Mouse (Mus musculus) midbrain, embryonic 13.5 days (tissue): ENCODE data around the gene Ksr2. TPM values are rescaled to one million over a fixed set of nuclear protein-coding genes. Genes with fewer than 3 reads are reported as not detected.

Source experiments
- ATAC-seq: fragments of 200-750 bp; cut with Nextera tagmentation; 2 replicates; pipeline ENCODE4 v1.8.0; 2017; ENCODE audit warnings: mild to moderate bottlenecking, moderate TSS enrichment, moderate library complexity
- H3K27ac ChIP-seq: fragments of 300-500 bp; sonication (generic); 2 replicates; pipeline ENCODE4 v1.5.1; 2015; ENCODE audit warnings: inconsistent platforms, mild to moderate bottlenecking, moderate library complexity
- H3K27me3 ChIP-seq: fragments of 300-500 bp; sonication (generic); 2 replicates; pipeline ENCODE4 v1.6.1; 2015; ENCODE audit warnings: mild to moderate bottlenecking, inconsistent platforms
- H3K36me3 ChIP-seq: fragments of 300-500 bp; sonication (generic); 2 replicates; pipeline ENCODE4 v1.6.1; 2015; ENCODE audit warnings: mild to moderate bottlenecking, inconsistent platforms
- H3K4me1 ChIP-seq: fragments of 300-500 bp; sonication (generic); replicated peaks from 2 replicates; pipeline ENCODE4 v1.6.1; 2015; ENCODE audit warnings: inconsistent platforms
- H3K4me2 ChIP-seq: fragments of 300-500 bp; sonication (generic); replicated peaks from 2 replicates; pipeline ENCODE4 v1.6.1; 2015; ENCODE audit warnings: moderate library complexity, mild to moderate bottlenecking, inconsistent platforms
- H3K4me3 ChIP-seq: fragments of 300-500 bp; sonication (generic); replicated peaks from 2 replicates; pipeline ENCODE4 v1.5.1; 2015; ENCODE audit warnings: mild to moderate bottlenecking, inconsistent platforms
- H3K9ac ChIP-seq: fragments of 300-500 bp; sonication (generic); replicated peaks from 2 replicates; pipeline ENCODE4 v1.6.1; 2015; ENCODE audit warnings: mild to moderate bottlenecking, inconsistent platforms
- H3K9me3 ChIP-seq: fragments of 300-500 bp; sonication (generic); 2 replicates; pipeline ENCODE4 v1.6.1; 2016; ENCODE audit warnings: mild to moderate bottlenecking, inconsistent platforms
- whole genome bisulfite sequencing: fragments of 180-500 bp; shearing (Covaris S2); methylation state at CpG from one replicate; pipeline ENCODE4 v1.1.7; 2015; 5-methylcytosine and 5-hydroxymethylcytosine counted together
- polyA plus RNA-seq: library from polyadenylated mRNA; unstranded; fragments of >200 nt; fragmentation: Nextera tagmentation; extraction: Ambion mirVana; gene quantifications from 2 replicates; pipeline ENCODE4 v1.2.1, GENCODE M21; 2015

The Ksr2 gene
- polyA plus RNA-seq, 1 experiment from 2014 or later = 6.9 TPM

GRCm38 (mm10) chr5:117818800-117819199 lies 405.0 kb downstream of the Ksr2 start:
- Histone ChIP-seq H3K9ac (no peak overlapping the region), H3K4me2 (no peak overlapping the region), H3K27me3 (no peaks in the 10 kb centered on the region), H3K9me3 (no peaks in the 10 kb centered on the region), H3K4me3 (no peak overlapping the region), H3K4me1 (peaks cover 3% of the 10 kb centered on the region; the same call in 1 of the 2 replicates), H3K36me3 (no peaks in the 10 kb centered on the region), H3K27ac (no peak overlapping the region)
- 0 out of 2 replicates have a peak, but pooled peaks have one; percentile 4 for ATAC-seq
- 74% methylated on average over 6 of the region's 6 CpGs for WGBS

- peaks cover 3% of the 10 kb centered on the region; the same call in 1 of the 2 replicates for H3K4me1 ChIP-seq
- H3K27me3 ChIP-seq = no peaks in the 10 kb centered on the region
- no peak for ATAC-seq
- no peaks in the 10 kb centered on the region; the same call in 1 of the 2 replicates for H3K9me3 ChIP-seq
- WGBS = 70% methylated on average over 7 of the region's 7 CpGs
- no peak overlapping the region for H3K4me2 ChIP-seq
- no peak overlapping the region for H3K4me3 ChIP-seq
- H3K27ac ChIP-seq = no peak overlapping the region
- no peak overlapping the region for H3K9ac ChIP-seq
- H3K36me3 ChIP-seq = no peaks in the 10 kb centered on the region
These were observed 406.6 kb downstream of the Ksr2 start for GRCm38 (mm10) chr5:117820445-117820844.

- Histone ChIP-seq H3K27ac (no peak overlapping the region), H3K4me3 (no peak overlapping the region), H3K4me1 (peaks cover 1% of the 10 kb centered on the region; the same call in 1 of the 2 replicates), H3K4me2 (no peak overlapping the region), H3K9ac (no peak overlapping the region), H3K9me3 (no peaks in the 10 kb centered on the region; the same call in 1 of the 2 replicates), H3K36me3 (no peaks in the 10 kb centered on the region), H3K27me3 (no peaks in the 10 kb centered on the region)
- ATAC-seq = no peak
- 90% methylated on average over 9 of the region's 9 CpGs for WGBS
These were observed 410.0 kb downstream of the Ksr2 start for GRCm38 (mm10) chr5:117823811-117824210.

- Histone ChIP-seq H3K27ac (no peak overlapping the region), H3K4me3 (no peak overlapping the region), H3K9me3 (no peaks in the 10 kb centered on the region; the same call in 1 of the 2 replicates), H3K4me2 (no peak overlapping the region), H3K9ac (no peak overlapping the region), H3K4me1 (no peaks in the 10 kb centered on the region), H3K36me3 (no peaks in the 10 kb centered on the region), H3K27me3 (no peaks in the 10 kb centered on the region)
- no peak for ATAC-seq
- WGBS = 75% methylated on average over 5 of the region's 5 CpGs
These were observed 410.7 kb downstream of the Ksr2 start for GRCm38 (mm10) chr5:117824486-117824885.

Other genes with a start within 250 kb of the Ksr2 start
- gene Pebp1, start 126.4 kb upstream of the Ksr2 start, polyA plus RNA-seq = 1,014 and 1,066 TPM in 2 replicates
- gene Vsig10, start 94.9 kb upstream of the Ksr2 start, polyA plus RNA-seq = 2.3 TPM in 2 replicates
- 138 and 159 TPM in 2 replicates for gene Wsb2, start 56.7 kb upstream of the Ksr2 start, polyA plus RNA-seq
- gene Rfc5, start 25.0 kb upstream of the Ksr2 start, polyA plus RNA-seq = 44.6 and 47.8 TPM in 2 replicates